Comparison of ENCODE assay signal across 31 mouse cellular contexts in genomic region chr1:166105464-166105863, GRCm38 (mm10). TPM values are rescaled to one million over a fixed set of nuclear protein-coding genes. Genes with fewer than 3 reads are reported as not detected.
DNase-seq lines count a peak whose midpoint lies in the region; ATAC-seq and TF ChIP-seq lines count a peak whose summit lies in the region.
"Had no signal": no experiment of that assay in that cellular context is flagged by ENCODE, and none has a peak within 500 bp of the region (broad histone marks: within the 10 kb centered on the region; RNA-seq: fewer than 3 reads in every experiment).

No protein-coding gene starts in this region.

- no peak overlapping the region for H3K4me3 ChIP-seq in bone marrow macrophage, adult 2 months (ENCODE audit: insufficient read depth, low read length)
- H3K4me3 ChIP-seq: embryonic facial prominence, embryonic 12.5 days; embryonic facial prominence, embryonic 15.5 days; gastrocnemius, adult 2 months; heart, embryonic 10.5 days; heart, embryonic 13.5 days; hindbrain, embryonic 12.5 days; hindbrain, embryonic 15.5 days; intestine, embryonic 15.5 days had no signal

- peak; percentile 22 for DNase-seq in layer of hippocampus, adult 11-12 months (ENCODE audit: low spot score)
- no peak for DNase-seq in layer of hippocampus, postnatal 25 days (ENCODE audit: extremely low spot score in 1 of 2, low spot score in 1 of 2)
- peak; percentile 23 for DNase-seq in brain, adult 2 months (ENCODE audit: low read depth, low spot score)
- no peak for DNase-seq in cerebellum, postnatal 25 days
- DNase-seq in kidney, postnatal 36 days, result no peak
- no peak for DNase-seq in right cerebral cortex, postnatal 36 days (ENCODE audit: low spot score in 2 of 2)
- DNase-seq: adrenal gland, adult 2 months; adrenal gland, postnatal 14 days; cerebellum, adult 11 months; cerebellum, adult 2 months; cerebellum, adult 9-11 months; cerebellum, postnatal 36 days; forebrain, postnatal 0 days; gastrocnemius, adult 2 months; gastrocnemius, postnatal 25 days; heart, adult 18-20 months; heart, postnatal 14 days; heart, postnatal 4 days had no signal

- H3K4me1 ChIP-seq in bone marrow macrophage, adult 2 months (ENCODE audit: control insufficient read depth, insufficient read depth, low read length), result peaks cover 24% of the 10 kb centered on the region
- H3K4me1 ChIP-seq: embryonic facial prominence, embryonic 12.5 days; embryonic facial prominence, embryonic 15.5 days; heart, embryonic 10.5 days; hindbrain, embryonic 12.5 days; hindbrain, embryonic 15.5 days; intestine, embryonic 15.5 days had no signal

- TF ChIP-seq CTCF in bone marrow macrophage, adult 2 months (IDR thresholded peaks at IDR 0.05; ENCODE audit: low read depth, low read length), result no peak

- H3K27ac ChIP-seq in bone marrow macrophage, adult 2 months (ENCODE audit: insufficient read depth, low read depth, low read length), result peak overlapping the region; percentile 61
- H3K27ac ChIP-seq: embryonic facial prominence, embryonic 12.5 days; embryonic facial prominence, embryonic 15.5 days; gastrocnemius, adult 2 months; heart, embryonic 10.5 days; heart, embryonic 13.5 days; hindbrain, embryonic 12.5 days; hindbrain, embryonic 15.5 days; intestine, embryonic 15.5 days had no signal

- ATAC-seq in hematopoietic stem cell, adult 5-6 weeks (replicated peaks in 1 of 2; ENCODE audit: insufficient read depth in 1 of 2, low FRiP score in 2 of 2, low TSS enrichment in 1 of 2, low read depth in 1 of 2, poor library complexity in 2 of 2, severe bottlenecking in 2 of 2), result peak; percentile 20 to 42; a peak in 2 of 4 replicates
- ATAC-seq: CD4-positive, CD25-positive, alpha-beta regulatory T cell, adult 4 months; forebrain, embryonic 14.5 days; forebrain, postnatal 0 days; intestine, embryonic 15.5 days had no signal

- TF ChIP-seq POLR2A in bone marrow macrophage, adult 2 months (IDR thresholded peaks at IDR 0.05; ENCODE audit: borderline replicate concordance, low read depth, low read length), result no peak

RNA-seq across cellular contexts. Expression of gene Dusp27, which starts 22.3 kb away (rescaled TPM):
- under 1 TPM in 1 of 2 experiments, not detected in 1; 0.07 TPM for total RNA-seq in layer of hippocampus, postnatal 25 days (2021)
- not detected in 2 replicates for polyA plus RNA-seq in bone marrow macrophage, adult 2 months (2012; ENCODE audit: insufficient read depth, insufficient read length, missing spikeins)
- not detected in 2 replicates for total RNA-seq in hematopoietic stem cell, adult 5-6 weeks (2017)
- total RNA-seq: MEL had no signal
- polyA plus RNA-seq: CD4-positive, CD25-positive, alpha-beta regulatory T cell, adult 4 months had no signal

RNA-seq across cellular contexts. Expression of gene Gpa33, which starts 24.6 kb away (rescaled TPM):
- not detected for total RNA-seq in layer of hippocampus, postnatal 25 days (2021)
- not detected in 2 replicates for polyA plus RNA-seq in bone marrow macrophage, adult 2 months (2012; ENCODE audit: insufficient read depth, insufficient read length, missing spikeins)
- not detected in 2 replicates for total RNA-seq in hematopoietic stem cell, adult 5-6 weeks (2017)
- total RNA-seq: adrenal gland, postnatal 14 days; gastrocnemius, adult 2 months; gastrocnemius, postnatal 25 days; heart, adult 18-20 months; heart, postnatal 14 days; heart, postnatal 4 days; MEL had no signal
- polyA plus RNA-seq: CD4-positive, CD25-positive, alpha-beta regulatory T cell, adult 4 months; cerebellum, adult 2 months; forebrain, embryonic 14.5 days; frontal cortex, adult 2 months; heart, embryonic 13.5 days; hindbrain, embryonic 15.5 days had no signal

Comparison
In these comparisons a context has a peak if more than half of its experiments do, and no peak if none do; other contexts are left out.
1. DNase-seq: peak in layer of hippocampus, adult 11-12 months (single experiment) and brain, adult 2 months (single experiment); none in layer of hippocampus, postnatal 25 days (0 of 2), cerebellum, postnatal 25 days (0 of 2), kidney, postnatal 36 days (0 of 2) and right cerebral cortex, postnatal 36 days (0 of 2).